Mouse (Mus musculus) activated CD4-positive, CD25-positive, alpha-beta regulatory T cell, adult 9 weeks (primary cell): ENCODE results near the gene Rnf212b. TPM values are rescaled to one million over a fixed set of nuclear protein-coding genes. Genes with fewer than 3 reads are reported as not detected.

Experiments used
- polyA plus RNA-seq: library from polyadenylated mRNA; unstranded; fragments of 100-300 nt; shearing (Covaris generic); gene quantifications from one replicate; pipeline ENCODE4 v1.2.1, GENCODE M21; 2017

Gene Rnf212b
- polyA plus RNA-seq = not detected

DNA sequence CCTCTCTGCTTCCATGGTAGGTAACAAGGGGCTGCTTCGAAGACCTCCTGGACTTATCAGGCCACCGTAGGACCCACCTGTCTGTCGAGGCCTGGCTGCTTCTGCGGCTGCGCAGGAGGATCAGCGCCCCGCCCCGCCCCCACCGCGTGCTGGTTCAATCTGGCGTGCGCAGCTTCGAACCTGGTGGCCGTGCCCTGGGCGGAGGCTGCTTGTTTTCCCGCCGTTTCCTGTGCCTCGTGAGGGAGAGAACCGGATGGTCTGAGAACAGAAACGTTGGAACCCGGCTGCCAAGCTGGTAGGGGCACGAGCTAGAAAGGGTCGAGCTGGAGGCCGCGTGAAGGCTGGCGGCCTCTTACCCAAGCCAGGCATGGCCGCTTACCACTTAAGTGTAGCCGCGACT lies at the start of gene Rnf212b:
Gene Rnf212b (plus strand): TSS at position 151 of the 400 bp plus-strand sequence.

DNA sequence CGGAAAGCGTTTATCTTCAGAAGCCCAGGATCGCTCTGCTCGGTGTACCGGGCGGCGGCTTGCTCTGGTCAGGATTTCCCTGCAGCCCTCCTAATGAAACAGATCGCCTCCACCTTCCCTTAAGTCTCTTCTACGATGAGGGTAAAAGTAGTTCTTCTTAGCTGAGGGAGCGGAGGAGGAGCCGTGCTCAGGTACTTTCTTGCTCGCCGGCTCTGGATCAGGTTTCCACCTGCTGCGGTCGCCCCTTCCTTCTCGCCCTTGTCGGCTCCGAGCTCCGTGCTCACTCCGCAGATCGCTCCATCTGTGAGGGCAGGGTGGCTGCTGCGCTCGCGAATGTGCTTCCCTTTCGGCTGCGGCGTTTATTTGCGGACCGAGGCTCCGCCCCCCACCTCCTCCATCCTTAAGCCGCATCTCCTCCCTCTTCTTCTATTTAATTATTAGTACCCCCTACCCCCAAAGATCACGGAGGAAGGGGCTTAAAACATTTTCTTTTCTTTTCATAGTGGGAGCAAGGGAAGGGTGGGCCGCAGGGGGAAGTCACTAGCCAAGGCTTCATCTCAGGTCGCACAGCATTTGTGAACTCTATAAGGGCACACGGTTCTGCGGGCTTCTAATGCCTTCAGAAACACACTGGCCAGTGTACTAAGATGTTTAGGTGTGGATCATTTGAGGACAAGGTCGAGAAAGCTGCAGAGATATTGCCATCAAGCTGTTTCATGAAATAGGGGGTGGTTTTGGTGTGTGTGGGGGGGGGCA lies 32.2 kb upstream of the Rnf212b start, which contains the start of gene Slc7a8:
Gene Slc7a8 (minus strand): TSS at position 337 of the 756 bp plus-strand sequence.

DNA sequence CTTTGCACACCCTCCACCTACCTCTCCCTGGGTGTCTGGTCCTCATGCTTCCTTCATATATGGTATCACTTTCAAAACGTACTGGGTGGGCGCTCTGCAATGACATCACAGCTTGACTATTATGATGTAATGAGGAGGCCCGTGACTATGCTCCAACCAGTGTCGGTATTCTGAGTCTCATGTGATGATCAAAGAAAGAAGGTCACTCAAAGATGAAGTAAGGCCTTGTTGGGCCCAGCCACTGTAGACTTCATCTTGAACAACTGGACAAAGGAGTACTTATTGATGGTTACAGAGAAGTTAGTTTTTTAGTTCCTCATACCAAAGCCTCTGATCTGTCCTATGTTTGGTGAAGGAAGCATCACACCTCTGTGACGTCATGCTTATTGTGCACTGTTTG lies 56.9 kb downstream of the Rnf212b start, which contains the start of gene Homez:
Gene Homez (minus strand): TSS at position 101 of the 400 bp plus-strand sequence.

DNA sequence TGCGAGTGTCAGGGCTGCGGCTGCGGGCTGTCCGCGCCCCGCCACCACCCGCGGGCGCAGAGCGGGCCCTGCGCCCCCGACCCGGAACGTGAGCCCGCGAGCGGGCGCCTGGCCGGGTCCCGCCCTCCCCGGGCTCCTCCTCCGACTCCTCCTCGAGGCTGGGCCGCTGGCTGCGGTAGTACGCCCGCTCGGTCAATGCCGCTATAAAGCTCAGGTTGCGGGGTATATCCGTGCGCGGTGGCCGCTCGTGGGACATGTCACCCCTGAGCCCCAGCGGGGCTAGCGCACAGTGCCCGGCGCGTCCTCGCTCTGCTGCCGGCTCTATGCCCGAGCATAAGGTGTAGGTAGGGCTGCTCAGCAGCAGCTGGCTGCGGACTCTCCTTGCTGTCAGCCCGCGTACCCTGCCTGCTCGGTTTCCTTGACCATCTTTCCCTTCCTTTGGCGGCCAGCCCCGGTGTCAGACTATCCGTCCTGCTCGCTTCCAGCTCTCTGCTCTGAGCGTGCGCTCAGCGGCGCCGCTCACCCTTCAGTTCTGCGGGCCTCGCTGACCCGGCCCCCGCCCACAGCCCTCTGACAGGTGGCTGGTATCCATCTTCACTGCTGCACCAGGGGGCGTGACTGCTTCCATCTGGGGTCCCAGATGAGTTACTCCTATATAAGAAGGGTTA lies 63.2 kb downstream of the Rnf212b start, which contains the start of gene Ppp1r3e:
Gene Ppp1r3e (minus strand): TSS at position 503 of the 668 bp plus-strand sequence.

DNA sequence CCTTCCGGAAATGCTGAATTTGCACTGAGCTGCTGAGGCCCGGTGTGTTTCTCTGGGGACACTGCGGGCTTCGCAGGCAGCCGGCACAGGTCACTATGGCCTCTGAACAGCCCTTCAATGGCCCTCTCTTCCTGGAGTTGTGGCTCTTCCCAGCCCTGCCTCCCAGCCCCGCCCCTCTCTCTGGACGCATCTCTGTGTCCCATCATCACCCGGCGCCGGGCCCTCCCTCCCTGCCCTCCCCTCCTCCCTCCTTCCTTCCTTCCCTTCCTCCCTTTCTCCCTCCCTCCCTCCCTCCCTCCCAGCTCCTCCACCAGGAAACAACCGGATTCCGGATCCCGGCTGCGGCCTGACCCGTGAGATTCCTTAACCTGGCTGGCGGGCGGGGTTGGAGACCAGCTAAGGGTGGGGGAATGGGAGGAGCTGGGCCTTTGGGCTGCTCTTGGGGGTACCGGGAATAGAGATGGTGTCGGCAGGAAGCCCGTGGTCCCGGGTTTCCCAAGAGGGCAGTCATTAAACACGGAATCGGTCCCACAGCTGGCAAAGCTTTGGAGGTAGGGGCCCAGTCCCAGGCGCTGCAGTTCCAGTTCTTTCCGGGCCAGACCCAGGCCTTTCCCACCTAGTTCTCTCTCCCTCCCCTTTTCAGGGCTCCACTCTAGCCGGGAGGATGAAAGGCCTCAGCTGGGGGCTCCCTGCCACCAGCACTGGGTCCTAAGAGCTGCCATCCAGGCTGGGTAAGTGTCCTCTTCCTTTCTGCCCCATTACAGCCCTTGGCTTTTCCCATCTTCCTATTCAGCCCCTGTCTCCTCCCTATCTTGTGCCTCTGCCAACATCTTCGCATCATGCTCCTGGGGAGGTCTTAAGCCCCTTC lies 69.4 kb downstream of the Rnf212b start, which contains the start of the genes Bcl2l2 and Gm20521:
Gene Bcl2l2 (plus strand): TSS at position 224 of the 868 bp plus-strand sequence.
Gene Gm20521 (plus strand): TSS at position 288 of the 868 bp plus-strand sequence.

DNA sequence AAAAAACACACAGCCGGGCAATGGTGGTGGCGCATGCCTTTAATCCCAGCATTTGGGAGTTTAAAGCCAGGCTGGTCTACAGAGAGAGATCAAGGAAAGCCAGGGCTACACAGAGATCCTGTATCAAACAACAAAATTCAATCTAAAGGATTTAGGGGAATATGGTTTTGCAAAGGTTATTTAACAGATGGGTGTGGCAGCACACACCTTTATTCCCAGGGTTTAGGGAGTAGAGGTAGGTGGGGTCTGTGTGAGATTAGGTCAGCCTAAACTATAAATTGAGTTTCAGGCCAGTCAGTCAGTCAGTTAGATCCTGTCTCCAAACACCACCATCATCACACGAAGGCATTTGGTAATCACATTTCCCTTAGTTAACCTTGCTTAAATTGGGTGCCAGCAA lies 78.3 kb downstream of the Rnf212b start, which contains the start of gene Pabpn1:
Gene Pabpn1 (plus strand): TSS at position 301 of the 400 bp plus-strand sequence.

Other genes with a start within 250 kb of the Rnf212b start
- gene Ajuba, start 236.6 kb upstream of the Rnf212b start, polyA plus RNA-seq = 0.28 TPM
- 6.1 TPM for gene 4931414P19Rik, start 208.1 kb upstream of the Rnf212b start, polyA plus RNA-seq
- 259 TPM for gene Psmb5, start 196.1 kb upstream of the Rnf212b start, polyA plus RNA-seq
- gene Psmb11, start 192.7 kb upstream of the Rnf212b start, polyA plus RNA-seq = not detected
- not detected for gene Gm17606, start 173.2 kb upstream of the Rnf212b start, polyA plus RNA-seq
- 0.49 TPM for gene Cdh24, start 172.8 kb upstream of the Rnf212b start, polyA plus RNA-seq
- 91.3 TPM for gene 1700123O20Rik, start 127.9 kb upstream of the Rnf212b start, polyA plus RNA-seq
- gene Acin1, start 127.2 kb upstream of the Rnf212b start, polyA plus RNA-seq = 116 TPM
- gene Gm29776, start 115.3 kb upstream of the Rnf212b start, polyA plus RNA-seq = not detected
- not detected for gene Cebpe, start 102.0 kb upstream of the Rnf212b start, polyA plus RNA-seq
- 0.37 TPM for gene Slc7a8, start 32.2 kb upstream of the Rnf212b start, polyA plus RNA-seq
- gene Homez, start 56.8 kb downstream of the Rnf212b start, polyA plus RNA-seq = 10.3 TPM
- gene Ppp1r3e, start 63.4 kb downstream of the Rnf212b start, polyA plus RNA-seq = 0.54 TPM
- gene Bcl2l2, start 69.2 kb downstream of the Rnf212b start, polyA plus RNA-seq = 0.95 TPM
- gene Gm20521, start 69.3 kb downstream of the Rnf212b start, polyA plus RNA-seq = not detected
- gene Pabpn1, start 78.4 kb downstream of the Rnf212b start, polyA plus RNA-seq = 26.4 TPM
- gene Slc22a17, start 99.0 kb downstream of the Rnf212b start, polyA plus RNA-seq = 1.0 TPM
- gene Efs, start 112.0 kb downstream of the Rnf212b start, polyA plus RNA-seq = not detected
- not detected for gene Il25, start 118.6 kb downstream of the Rnf212b start, polyA plus RNA-seq
- not detected for gene Cmtm5, start 122.1 kb downstream of the Rnf212b start, polyA plus RNA-seq
- not detected for gene Myh6, start 152.8 kb downstream of the Rnf212b start, polyA plus RNA-seq
- gene Gm17428, start 162.8 kb downstream of the Rnf212b start, polyA plus RNA-seq = not detected
- not detected for gene Myh7, start 180.5 kb downstream of the Rnf212b start, polyA plus RNA-seq
- 134 TPM for gene Ngdn, start 201.3 kb downstream of the Rnf212b start, polyA plus RNA-seq